ENCODE assay signal across 39 mouse cellular contexts in the genomic region with DNA sequence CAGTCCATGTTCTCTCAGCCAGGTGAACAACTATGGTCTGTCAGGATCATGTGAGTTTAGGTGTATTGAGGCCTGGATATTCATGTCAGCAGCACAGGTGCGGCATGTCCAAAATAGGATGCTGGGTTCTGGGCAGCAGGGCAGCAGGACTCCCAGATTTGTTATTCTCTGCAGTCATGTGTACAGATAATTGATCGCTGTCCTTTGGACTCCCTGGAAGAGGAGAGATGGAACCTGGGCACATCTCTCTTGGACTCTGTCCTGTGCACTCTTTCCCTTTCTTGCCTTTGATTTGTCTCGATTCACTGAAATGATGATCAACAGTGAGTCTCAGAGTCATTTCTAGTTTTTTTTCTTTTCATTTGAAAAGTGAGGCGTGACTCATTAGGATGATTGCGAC. TPM values are rescaled to one million over a fixed set of nuclear protein-coding genes. Genes with fewer than 3 reads are reported as not detected.
"Had no signal": no experiment of that assay in that cellular context is flagged by ENCODE, and none has a peak within 500 bp of the region (broad histone marks: within the 10 kb centered on the region; RNA-seq: fewer than 3 reads in every experiment).

No protein-coding gene starts in this region.

- H3K9ac ChIP-seq: embryonic facial prominence, embryonic 12.5 days; embryonic facial prominence, embryonic 13.5 days; embryonic facial prominence, embryonic 15.5 days; forebrain, embryonic 12.5 days; forebrain, embryonic 13.5 days; forebrain, embryonic 15.5 days; forebrain, postnatal 0 days had no signal

- H3K4me1 ChIP-seq: embryonic facial prominence, embryonic 10.5 days; embryonic facial prominence, embryonic 12.5 days; embryonic facial prominence, embryonic 13.5 days; embryonic facial prominence, embryonic 15.5 days; forebrain, embryonic 10.5 days; forebrain, embryonic 12.5 days; forebrain, embryonic 13.5 days; forebrain, embryonic 15.5 days had no signal

- H3K27me3 ChIP-seq: embryonic facial prominence, embryonic 12.5 days; embryonic facial prominence, embryonic 13.5 days; embryonic facial prominence, embryonic 15.5 days; forebrain, embryonic 12.5 days; forebrain, embryonic 13.5 days; forebrain, embryonic 15.5 days had no signal

- H3K36me3 ChIP-seq: embryonic facial prominence, embryonic 10.5 days; embryonic facial prominence, embryonic 12.5 days; embryonic facial prominence, embryonic 13.5 days; embryonic facial prominence, embryonic 15.5 days; forebrain, embryonic 10.5 days; forebrain, embryonic 12.5 days; forebrain, embryonic 15.5 days had no signal

- H3K4me3 ChIP-seq: embryonic facial prominence, embryonic 10.5 days; embryonic facial prominence, embryonic 12.5 days; embryonic facial prominence, embryonic 13.5 days; embryonic facial prominence, embryonic 15.5 days; erythroblast, embryonic 14.5 days; forebrain, embryonic 10.5 days; forebrain, embryonic 12.5 days; forebrain, embryonic 13.5 days; forebrain, embryonic 15.5 days; gastrocnemius, adult 2 months had no signal

- H3K27ac ChIP-seq: embryonic facial prominence, embryonic 10.5 days; embryonic facial prominence, embryonic 12.5 days; embryonic facial prominence, embryonic 13.5 days; embryonic facial prominence, embryonic 15.5 days; forebrain, embryonic 10.5 days; forebrain, embryonic 12.5 days; forebrain, embryonic 13.5 days; forebrain, embryonic 15.5 days; gastrocnemius, adult 2 months had no signal

- H3K4me2 ChIP-seq: embryonic facial prominence, embryonic 12.5 days; embryonic facial prominence, embryonic 13.5 days; embryonic facial prominence, embryonic 15.5 days; forebrain, embryonic 12.5 days; forebrain, embryonic 13.5 days; forebrain, embryonic 15.5 days had no signal

- H3K9me3 ChIP-seq: embryonic facial prominence, embryonic 10.5 days; embryonic facial prominence, embryonic 12.5 days; embryonic facial prominence, embryonic 13.5 days; embryonic facial prominence, embryonic 15.5 days; forebrain, embryonic 10.5 days; forebrain, embryonic 12.5 days; forebrain, embryonic 13.5 days; forebrain, embryonic 15.5 days had no signal

- ATAC-seq: forebrain, embryonic 13.5 days; forebrain, embryonic 14.5 days; forebrain, embryonic 15.5 days; forebrain, embryonic 16.5 days; forebrain, postnatal 0 days had no signal

- DNase-seq: cerebellum, adult 18-20 months; cerebellum, adult 2 months; cerebellum, adult 8-10 months; cerebellum, adult 9-10 months; cerebellum, adult 9-11 months; cerebellum, postnatal 10 days; cerebellum, postnatal 14 days; cerebellum, postnatal 25 days; cerebellum, postnatal 36 days; embryo, embryonic 11 days; forebrain, postnatal 0 days; gastrocnemius, adult 2 months; gastrocnemius, postnatal 10 days; gastrocnemius, postnatal 14 days; gastrocnemius, postnatal 25 days; gastrocnemius, postnatal 36 days; heart, adult 11 months had no signal

RNA-seq across cellular contexts. Expression of gene Cyp2d34, which starts 23.0 kb away (rescaled TPM):
- total RNA-seq: common myeloid progenitor, adult 5-6 weeks; forebrain, postnatal 0 days; gastrocnemius, adult 18-20 months; gastrocnemius, adult 2 months; gastrocnemius, adult 8-10 months; gastrocnemius, postnatal 10 days; gastrocnemius, postnatal 14 days; gastrocnemius, postnatal 25 days; gastrocnemius, postnatal 36 days; gastrocnemius, postnatal 4 days; granulocyte monocyte progenitor cell, adult 5-6 weeks had no signal
- polyA plus RNA-seq: cerebellum, adult 2 months; cortical plate, adult 2 months; embryonic facial prominence, embryonic 10.5 days; embryonic facial prominence, embryonic 11.5 days; embryonic facial prominence, embryonic 12.5 days; embryonic facial prominence, embryonic 13.5 days; embryonic facial prominence, embryonic 14.5 days; embryonic facial prominence, embryonic 15.5 days; erythroblast, embryonic 14.5 days; forebrain, embryonic 10.5 days; forebrain, embryonic 11.5 days; forebrain, embryonic 12.5 days; forebrain, embryonic 13.5 days; forebrain, embryonic 14.5 days; forebrain, embryonic 15.5 days; forebrain, embryonic 16.5 days; forebrain, postnatal 0 days; frontal cortex, adult 2 months; gonadal fat pad, adult 2 months had no signal
